Comparison of ENCODE assay signal across 9 mouse cellular contexts in the genomic region with DNA sequence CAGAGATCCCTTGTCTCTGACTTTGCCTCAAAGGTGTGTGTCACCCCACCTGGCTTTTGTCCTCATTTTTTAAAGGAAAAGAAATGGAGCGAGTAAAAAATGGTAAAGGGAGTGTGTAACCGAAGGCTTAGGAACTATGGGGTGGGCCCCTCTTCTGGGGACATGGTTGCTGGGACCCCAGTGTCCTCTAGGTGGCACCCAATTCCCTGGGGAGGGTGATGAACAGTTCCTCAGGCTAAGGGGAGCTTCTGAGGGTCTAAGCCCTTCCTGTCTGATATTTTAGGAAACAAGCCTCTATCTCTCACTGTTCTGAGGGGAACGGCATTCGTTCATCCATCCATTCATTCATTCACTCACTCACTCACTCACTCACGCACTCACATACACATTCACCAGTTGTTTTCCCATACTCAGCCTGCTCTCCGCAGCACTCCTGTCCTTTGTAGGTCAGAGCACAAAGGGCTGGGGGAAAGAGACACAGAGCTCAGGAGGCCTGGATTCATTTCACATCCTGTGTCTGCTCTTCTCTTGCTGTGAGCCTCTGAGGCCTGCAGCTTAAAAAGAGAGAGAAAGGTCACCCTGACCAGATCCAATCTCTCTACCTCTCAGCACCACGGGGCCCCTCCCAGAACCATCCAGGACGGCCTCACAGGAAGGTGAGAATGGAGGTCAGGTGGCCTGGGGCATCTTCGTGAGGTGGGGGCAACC. TPM values are rescaled to one million over a fixed set of nuclear protein-coding genes. Genes with fewer than 3 reads are reported as not detected.
DNase-seq lines count a peak whose midpoint lies in the region; ATAC-seq and TF ChIP-seq lines count a peak whose summit lies in the region.
"Had no signal": no experiment of that assay in that cellular context is flagged by ENCODE, and none has a peak within 500 bp of the region (broad histone marks: within the 10 kb centered on the region; RNA-seq: fewer than 3 reads in every experiment).

No protein-coding gene starts in this region.

- H3K27ac ChIP-seq in kidney, postnatal 0 days: no peak overlapping the region
- H3K27ac ChIP-seq in CH12.LX (ENCODE audit: insufficient read depth, low read depth): no peak overlapping the region
- H3K27ac ChIP-seq: limb, embryonic 15.5 days had no signal

- no peaks in the 10 kb centered on the region for H3K79me2 ChIP-seq in CH12.LX (replicated peaks; ENCODE audit: control insufficient read depth, extremely low read depth, insufficient read depth, poor library complexity, severe bottlenecking)

- no peak overlapping the region for H3K4me2 ChIP-seq in kidney, postnatal 0 days (ENCODE audit: low read length)
- no peak overlapping the region for H3K4me2 ChIP-seq in CH12.LX (ENCODE audit: insufficient read depth, low read depth, poor library complexity, severe bottlenecking)
- H3K4me2 ChIP-seq: limb, embryonic 15.5 days had no signal

- TF ChIP-seq CTCF in kidney, postnatal 0 days (IDR thresholded peaks at IDR 0.05; ENCODE audit: low read depth): peak; percentile 65
- TF ChIP-seq CTCF in CH12.LX (conservative IDR thresholded peaks at IDR 0.05 in 1 of 2, IDR thresholded peaks at IDR 0.05 in 1 of 2; ENCODE audit: low read depth in 2 of 2, low read length in 2 of 2): peak; percentile 56 to 87

- no peaks in the 10 kb centered on the region for H3K4me1 ChIP-seq in kidney, postnatal 0 days (replicated peaks; ENCODE audit: insufficient read depth, low read length)
- peaks cover 10 to 43% of the 10 kb centered on the region in 2 experiments; a peak in 3 of 4 replicates for H3K4me1 ChIP-seq in CH12.LX (ENCODE audit: control insufficient read depth in 1 of 2, insufficient read depth in 2 of 2)
- H3K4me1 ChIP-seq: limb, embryonic 15.5 days had no signal

- peak; percentile 23 for TF ChIP-seq RAD21 in CH12.LX (IDR thresholded peaks at IDR 0.05; ENCODE audit: low read depth, low read length)

- 47% methylated on average over 9 of the region's 9 CpGs for WGBS in kidney, postnatal 0 days

- no peak for TF ChIP-seq POLR2A in CH12.LX (IDR thresholded peaks at IDR 0.05; ENCODE audit: low read depth, low read length)

- no peak overlapping the region for H3K9ac ChIP-seq in kidney, postnatal 0 days (ENCODE audit: low read depth, low read length)
- no peak overlapping the region for H3K9ac ChIP-seq in CH12.LX (ENCODE audit: insufficient read depth, low read depth)
- H3K9ac ChIP-seq: limb, embryonic 15.5 days had no signal

- no peaks in the 10 kb centered on the region for H3K9me3 ChIP-seq in kidney, postnatal 0 days (replicated peaks; ENCODE audit: low read length)
- H3K9me3 ChIP-seq in CH12.LX (replicated peaks; ENCODE audit: low read length): no peaks in the 10 kb centered on the region
- H3K9me3 ChIP-seq: limb, embryonic 15.5 days had no signal

- no peak for TF ChIP-seq EP300 in CH12.LX (IDR thresholded peaks at IDR 0.05; ENCODE audit: low read length)

- no peaks in the 10 kb centered on the region for H3K27me3 ChIP-seq in kidney, postnatal 0 days (ENCODE audit: insufficient read depth, low read length)
- peaks cover 39% of the 10 kb centered on the region for H3K27me3 ChIP-seq in CH12.LX (replicated peaks)

- in situ Hi-C loops in CH12.LX (cut with MboI; ENCODE audit: low pct_ligation_motif_present, low pct_unique_long_range_greater_than_20kb, low sequenced_read_pairs): no loop called here

- no peaks in the 10 kb centered on the region for H3K36me3 ChIP-seq in kidney, postnatal 0 days (ENCODE audit: insufficient read depth, low read length)
- no peaks in the 10 kb centered on the region for H3K36me3 ChIP-seq in CH12.LX (replicated peaks in 1 of 2; ENCODE audit: control insufficient read depth in 1 of 2, insufficient read depth in 1 of 2, low read length in 1 of 2)
- H3K36me3 ChIP-seq: limb, embryonic 15.5 days had no signal

- no peak overlapping the region for H3K4me3 ChIP-seq in kidney, postnatal 0 days (replicated peaks; ENCODE audit: low read depth, low read length)
- H3K4me3 ChIP-seq in CH12.LX (replicated peaks in 1 of 3; ENCODE audit: low read depth in 2 of 3, low read length in 2 of 3, poor library complexity in 1 of 3): no peak overlapping the region
- H3K4me3 ChIP-seq: erythroblast, embryonic 14.5 days; limb, embryonic 15.5 days had no signal

- dilution Hi-C loops in CH12.LX (cut with MboI; ENCODE audit: extremely low pct_ligation_motif_present, extremely low pct_unique_long_range_greater_than_20kb, low sequenced_read_pairs): no loop called here

- ATAC-seq in kidney, postnatal 0 days (replicated peaks; ENCODE audit: low FRiP score, low read depth): no peak
- no peak for ATAC-seq in inflammation-experienced regulatory T-cells, adult 6 months

- peak; percentile 25 for DNase-seq in kidney, postnatal 0 days (ENCODE audit: low spot score)
- no peak for DNase-seq in kidney, adult 18-20 months
- DNase-seq in A20 (ENCODE audit: low read depth, low spot score): peak; percentile 57
- peak; percentile 52 for DNase-seq in CH12.LX (ENCODE audit: extremely low read depth)
- DNase-seq in embryo, embryonic 11 days: peak; percentile 60
- peak; percentile 9 for DNase-seq in right cerebral cortex, postnatal 25 days

TF ChIP-seq in CH12.LX, 34 proteins besides CTCF, POLR2A, EP300 and RAD21:
- TF ChIP-seq NELFE (IDR thresholded peaks at IDR 0.05; ENCODE audit: low read depth, low read length) (no peak; the same call in 1 of the 2 replicates), SMC3 (IDR thresholded peaks at IDR 0.05; ENCODE audit: low read depth, low read length) (peak; percentile 41), KAT2A (IDR thresholded peaks at IDR 0.05; ENCODE audit: insufficient replicate concordance, low read length) (peak; percentile 84)

RNA-seq across cellular contexts. Expression of gene Hand1, which starts 36.3 kb away (rescaled TPM):
- polyA plus RNA-seq in kidney, postnatal 0 days (2015; fragmentation: Nextera tagmentation; extraction: Ambion mirVana): 0.13 TPM in 1 of 2 replicates, not detected in the other
- total RNA-seq in CH12.LX (2012; rRNA removed) (not detected in 2 replicates), CH12.LX (2014; rRNA removed) (not detected in 2 replicates)
- not detected in 2 replicates for polyA plus RNA-seq in CH12.LX (2012; ENCODE audit: insufficient read length, low read depth)
- not detected for polyA plus RNA-seq in inflammation-experienced regulatory T-cells, adult 6 months (2017; shearing (Covaris generic))
- polyA plus RNA-seq: erythroblast, embryonic 14.5 days had no signal
